Mouse (Mus musculus) bone marrow, adult 2 months (tissue): Measurements from ENCODE around the gene Rasal3. TPM values are rescaled to one million over a fixed set of nuclear protein-coding genes. Genes with fewer than 3 reads are reported as not detected.

Experiments
- H3K27ac ChIP-seq: fragments of 200-500 bp; 2 replicates; pipeline ENCODE4 v1.5.1; 2012; ENCODE audit warnings: low read depth, mild to moderate bottlenecking, control low read depth, inconsistent platforms, low read length; ENCODE audit not compliant: control insufficient read depth, poor library complexity, insufficient read depth
- H3K4me1 ChIP-seq: fragments of 200-500 bp; 2 replicates; pipeline ENCODE4 v1.6.1; 2011; ENCODE audit warnings: low read length; ENCODE audit not compliant: control insufficient read depth, insufficient read depth
- H3K4me3 ChIP-seq: fragments of 200-500 bp; replicated peaks from 2 replicates; pipeline ENCODE3; 2011; ENCODE audit warnings: mild to moderate bottlenecking, low read depth, low read length, control low read depth; ENCODE audit not compliant: control insufficient read depth
- CTCF ChIP-seq: fragments of 200-500 bp; IDR thresholded peaks from 2 replicates; pipeline ENCODE4 v1.5.1; 2011; ENCODE audit warnings: low read length, control low read depth; ENCODE audit not compliant: control insufficient read depth, insufficient read depth
- POLR2A ChIP-seq: fragments of 200-500 bp; IDR thresholded peaks from 2 replicates; pipeline ENCODE4 v1.6.1; 2011; ENCODE audit warnings: low read depth, mild to moderate bottlenecking, control low read depth, low read length, borderline replicate concordance; ENCODE audit not compliant: control insufficient read depth
- WGBS: fragments of 180-500 bp; shearing (Covaris S2); methylation state at CpG from one replicate; pipeline ENCODE4 v1.1.7; 2018; 5-methylcytosine and 5-hydroxymethylcytosine counted together
- polyA plus RNA-seq: library from polyadenylated mRNA; stranded (reverse); fragments of >200 nt; gene quantifications from 2 replicates; pipeline ENCODE4 v1.2.4, GENCODE M21; 2011; ENCODE audit warnings: low replicate concordance; ENCODE audit not compliant: missing spikeins, insufficient read depth, insufficient read length

Gene Rasal3
- polyA plus RNA-seq, 1 experiment, result 58.8 TPM

DNA sequence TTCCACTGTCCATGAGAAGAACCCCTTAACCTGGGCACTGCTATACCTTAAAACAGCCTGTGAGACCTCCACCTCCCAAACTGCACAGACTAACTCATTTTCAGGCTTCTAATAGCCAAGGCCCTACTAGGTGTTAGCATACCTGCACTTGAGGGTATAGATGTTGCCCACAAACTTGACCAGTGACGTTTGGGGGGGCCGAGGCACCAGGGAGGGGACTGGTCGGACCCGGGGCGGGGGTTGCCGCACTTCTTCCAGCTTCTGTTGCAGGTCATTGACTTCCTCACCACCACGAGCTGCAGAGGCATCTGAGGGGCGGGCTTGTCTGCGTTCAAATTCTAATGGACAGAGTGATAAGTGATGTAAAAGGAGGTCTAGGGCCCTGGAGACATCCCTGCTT lies 47.1 kb downstream of the Rasal3 start:
- Histone ChIP-seq H3K27ac (no peak overlapping the region), H3K4me1 (no peaks in the 10 kb centered on the region), H3K4me3 (no peak overlapping the region)
- no peak for TF ChIP-seq CTCF
- TF ChIP-seq POLR2A, result no peak
- 85% methylated on average over 9 of the region's 9 CpGs for WGBS

DNA sequence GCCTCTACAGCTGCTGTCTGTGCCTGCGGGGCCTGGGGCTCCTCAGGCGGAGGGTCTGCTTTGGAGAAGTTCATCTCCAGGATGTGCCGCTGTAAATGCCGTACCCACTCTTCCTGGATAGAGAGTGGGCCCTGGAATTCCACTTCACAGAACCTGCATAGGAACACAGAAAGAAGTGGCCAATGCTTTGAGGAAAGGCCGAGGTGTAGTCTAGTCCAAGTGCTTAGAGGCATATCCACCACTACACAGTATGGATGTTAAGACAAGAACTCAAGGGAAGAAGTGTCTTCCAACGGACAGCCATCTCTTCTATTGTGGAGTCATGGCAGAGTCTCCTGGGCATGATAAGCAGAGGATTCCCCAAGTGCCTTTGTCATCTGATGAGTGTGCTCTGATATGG lies 48.4 kb downstream of the Rasal3 start:
- TF ChIP-seq POLR2A (no peak), CTCF (no peak)
- 86% methylated on average over 6 of the region's 6 CpGs for WGBS
- H3K4me1 ChIP-seq, result no peaks in the 10 kb centered on the region

GRCm38 (mm10) chr17:32354211-32354610 lies 49.2 kb downstream of the Rasal3 start:
- TF ChIP-seq CTCF, result no peak
- TF ChIP-seq POLR2A, result no peak
- Histone ChIP-seq H3K4me1 (no peaks in the 10 kb centered on the region), H3K4me3 (no peak overlapping the region), H3K27ac (no peak overlapping the region)
- WGBS, result 87% methylated on average over 5 of the region's 5 CpGs

More for the DNA sequence above, 48.4 kb downstream of the Rasal3 start:
- Histone ChIP-seq H3K4me3 (no peak overlapping the region), H3K27ac (no peak overlapping the region)

GRCm38 (mm10) chr17:32353696-32354095 lies 49.7 kb downstream of the Rasal3 start:
- 68% methylated on average over 4 of the region's 4 CpGs for WGBS
- Histone ChIP-seq H3K4me1 (peaks cover 2% of the 10 kb centered on the region; the same call in 1 of the 2 replicates), H3K27ac (no peak overlapping the region), H3K4me3 (no peak overlapping the region)
- no peak for TF ChIP-seq CTCF
- TF ChIP-seq POLR2A, result no peak

- TF ChIP-seq CTCF (no peak), POLR2A (no peak)
- Histone ChIP-seq H3K4me1 (peaks cover 2% of the 10 kb centered on the region; the same call in 1 of the 2 replicates), H3K27ac (no peak overlapping the region), H3K4me3 (no peak overlapping the region)
These were observed 51.7 kb downstream of the Rasal3 start for GRCm38 (mm10) chr17:32351726-32352125.

- TF ChIP-seq POLR2A, result no peak
- TF ChIP-seq CTCF, result no peak
- Histone ChIP-seq H3K4me1 (peaks cover 2% of the 10 kb centered on the region; the same call in 1 of the 2 replicates), H3K4me3 (no peak overlapping the region), H3K27ac (no peak overlapping the region)
- 77% methylated on average over 3 of the region's 3 CpGs for WGBS
These were observed 52.1 kb downstream of the Rasal3 start for GRCm38 (mm10) chr17:32351269-32351668.

GRCm38 (mm10) chr17:32350382-32350983 lies 52.9 kb downstream of the Rasal3 start, which contains the start of gene Akap8l:
Gene Akap8l (minus strand): TSS chr17:32350607.
- H3K27ac ChIP-seq, result peak within 1 kb of the TSS; percentile 74
- peak within 1 kb of the TSS; percentile 96 for H3K4me3 ChIP-seq
- peak; percentile 95 for TF ChIP-seq POLR2A
- peak; percentile 0; the same call in 1 of the 2 replicates for TF ChIP-seq CTCF
- peaks cover 2% of the 10 kb centered on the region; the same call in 1 of the 2 replicates for H3K4me1 ChIP-seq
- WGBS, result under 1% methylated on average over 37 of the region's 37 CpGs

GRCm38 (mm10) chr17:32349851-32350381 lies 53.5 kb downstream of the Rasal3 start:
- under 1% methylated on average over 24 of the region's 24 CpGs for WGBS
- Histone ChIP-seq H3K27ac (peak overlapping the region; percentile 74), H3K4me1 (peaks cover 2% of the 10 kb centered on the region; the same call in 1 of the 2 replicates)

More at GRCm38 (mm10) chr17:32349851-32350381, 53.5 kb downstream of the Rasal3 start:
- TF ChIP-seq POLR2A, result no peak
- TF ChIP-seq CTCF, result peak; percentile 20; the same call in 1 of the 2 replicates
- peak overlapping the region; percentile 96 for H3K4me3 ChIP-seq
